Mouse (Mus musculus): ENCODE measurements around the gene Pip5kl1.

Pip5kl1 gene

DNA sequence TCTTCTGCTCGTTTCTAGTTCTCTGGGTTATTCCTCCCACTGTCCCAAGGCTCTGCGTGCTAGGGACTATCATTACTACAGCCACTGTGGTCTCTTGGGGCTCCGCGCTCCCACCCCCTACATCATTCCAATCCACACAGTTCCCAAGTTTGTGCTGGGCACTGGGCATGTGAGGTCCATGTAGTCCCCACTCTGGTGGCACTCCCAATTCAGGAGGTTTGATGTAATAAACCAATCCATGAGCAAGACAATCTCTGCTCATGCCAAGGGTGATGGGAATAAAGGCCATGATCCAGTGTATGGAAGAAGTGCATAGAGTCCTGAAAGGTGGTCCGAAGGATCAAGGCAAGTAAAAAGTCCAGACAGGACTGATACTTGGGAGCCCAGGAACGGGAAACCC is at the start of gene Pip5kl1:
Pip5kl1 (plus strand) TSS at position 301 of the 400 bp plus-strand sequence.
- no peak for DNase-seq

DNA sequence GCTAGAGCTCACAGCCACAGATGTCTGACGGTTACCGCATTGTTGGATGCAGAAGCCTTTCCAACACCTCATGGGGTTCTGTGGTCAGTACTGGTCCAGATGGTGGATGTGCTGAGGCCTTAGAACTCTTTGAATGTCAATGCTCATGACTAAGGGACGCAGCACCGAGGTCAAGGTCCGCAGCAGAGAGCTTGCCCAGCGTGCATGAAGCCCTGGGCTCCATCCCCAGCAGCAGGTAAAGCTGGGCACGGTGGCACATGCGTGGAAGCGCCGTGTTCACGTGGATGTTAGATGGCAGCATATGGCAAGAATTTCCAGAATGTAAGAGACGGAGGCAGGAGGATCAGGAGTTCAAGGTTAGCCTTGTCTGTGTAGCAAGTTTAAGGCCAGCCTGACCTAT is 48.8 kb upstream of the Pip5kl1 start:
- no peak for DNase-seq

DNA sequence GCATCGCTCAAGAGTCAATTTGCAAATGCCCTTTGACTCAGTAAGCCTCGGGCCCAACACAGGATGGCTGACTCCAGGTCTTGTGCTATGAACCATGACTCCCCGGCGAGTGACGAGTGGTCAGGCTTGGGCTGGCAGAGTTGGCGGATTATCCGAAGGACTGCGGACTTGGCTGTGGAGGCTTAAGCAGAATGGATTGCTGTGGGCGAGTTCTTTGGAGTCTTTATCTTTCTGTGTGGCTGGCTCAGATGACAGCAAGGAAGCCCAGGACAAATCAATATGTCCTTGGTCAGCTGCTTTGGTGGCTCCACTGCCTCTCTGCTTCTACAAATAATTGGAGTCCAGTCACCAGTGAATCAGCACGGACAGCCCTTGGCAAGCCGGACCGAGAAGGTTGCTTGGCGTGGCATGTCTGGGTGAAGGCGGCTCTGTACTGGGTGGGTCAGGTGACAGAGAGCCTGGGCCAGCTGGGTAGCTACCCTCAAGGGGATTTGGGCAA is 47.1 kb upstream of the Pip5kl1 start:
- DNase-seq: no peak

DNA sequence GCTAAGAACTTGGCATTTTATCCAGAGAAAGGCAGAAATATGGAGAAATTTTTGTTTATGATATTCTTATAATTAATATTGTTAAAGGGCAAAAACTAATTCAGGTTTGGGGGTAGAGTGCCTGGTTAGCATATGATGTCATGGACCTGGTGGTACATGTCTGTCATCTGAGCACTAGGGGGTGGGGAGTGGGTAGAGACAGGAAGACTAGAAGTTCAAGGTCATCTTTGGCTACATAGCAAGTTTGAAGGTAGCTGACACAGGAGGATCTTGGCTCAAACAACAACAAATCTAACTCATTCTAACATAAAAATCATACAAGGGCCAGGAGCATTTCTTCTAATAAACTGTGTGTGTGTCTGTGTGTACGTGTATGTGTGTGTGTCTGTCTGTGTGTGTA is 46.3 kb upstream of the Pip5kl1 start:
- no peak for DNase-seq

DNA sequence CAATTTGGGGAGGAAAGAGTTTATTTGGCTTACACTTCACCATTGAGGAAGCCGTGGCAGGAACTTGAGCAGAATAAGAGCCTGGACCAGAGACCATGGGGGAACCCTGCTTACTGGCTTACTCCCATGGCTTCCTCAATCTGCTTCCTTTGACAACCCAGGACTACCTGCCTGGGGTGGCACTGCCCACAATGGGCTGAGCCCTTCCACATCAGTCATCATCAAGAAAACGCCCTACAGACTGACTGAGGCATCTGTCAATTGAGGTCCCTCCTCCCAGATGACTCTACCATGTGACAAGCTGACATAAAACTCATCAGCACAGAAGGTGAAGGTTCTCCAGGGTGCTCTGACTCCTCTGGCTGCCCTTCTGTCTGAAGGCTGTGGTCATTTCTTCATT is 44.1 kb upstream of the Pip5kl1 start:
- no peak for DNase-seq

DNA sequence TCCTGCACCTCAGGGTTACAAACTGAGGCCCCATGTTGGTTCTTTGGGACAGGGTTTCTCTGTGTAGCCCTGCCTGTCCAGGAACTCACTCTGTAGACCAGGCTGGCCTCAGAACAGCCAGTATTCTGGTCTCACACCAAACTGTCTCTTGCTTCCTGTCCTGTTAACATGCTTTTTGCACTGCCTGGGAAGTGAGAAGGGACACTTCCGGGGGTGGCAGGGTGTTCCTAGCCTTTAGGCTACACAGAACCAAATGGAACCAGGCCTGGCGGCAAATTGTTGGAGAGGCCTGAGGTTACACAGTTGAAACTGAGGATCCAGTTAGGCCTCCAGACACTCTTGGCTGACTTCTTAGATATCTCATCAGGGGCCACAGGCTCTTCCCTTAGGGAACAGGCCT is 41.4 kb upstream of the Pip5kl1 start:
- DNase-seq: no peak

DNA sequence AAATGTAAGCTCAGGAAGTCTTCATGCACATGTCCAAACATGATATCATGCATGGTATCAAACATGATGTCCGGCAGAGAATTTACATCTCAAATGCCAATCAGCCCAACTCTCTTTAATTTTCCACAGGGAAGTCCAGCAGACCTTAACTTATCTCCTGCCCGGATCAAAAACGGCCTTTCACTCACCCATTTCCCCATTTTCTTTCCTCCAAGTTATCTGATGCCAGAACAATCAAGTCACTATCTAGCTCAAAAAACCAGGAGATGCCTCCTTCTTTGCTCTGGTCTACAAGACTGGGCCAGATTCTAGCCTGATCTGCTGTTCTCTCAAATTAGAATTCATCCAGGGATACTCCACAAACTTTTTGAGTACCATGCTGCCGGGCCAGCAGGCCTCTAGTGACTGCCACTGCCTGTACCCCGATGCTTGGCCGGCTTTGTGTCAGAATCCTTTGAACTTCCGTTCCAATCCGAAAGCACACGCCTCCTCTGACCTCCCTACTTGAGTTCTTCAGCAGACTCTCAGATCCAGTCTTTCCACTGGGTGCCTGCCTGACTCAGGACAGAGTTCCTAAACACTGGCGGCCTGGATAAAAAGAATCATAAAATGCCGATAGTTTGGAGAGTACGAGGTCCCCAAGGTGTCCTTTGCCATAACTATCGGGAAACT is 40.4 kb upstream of the Pip5kl1 start:
- peak; percentile 37 for DNase-seq

DNA sequence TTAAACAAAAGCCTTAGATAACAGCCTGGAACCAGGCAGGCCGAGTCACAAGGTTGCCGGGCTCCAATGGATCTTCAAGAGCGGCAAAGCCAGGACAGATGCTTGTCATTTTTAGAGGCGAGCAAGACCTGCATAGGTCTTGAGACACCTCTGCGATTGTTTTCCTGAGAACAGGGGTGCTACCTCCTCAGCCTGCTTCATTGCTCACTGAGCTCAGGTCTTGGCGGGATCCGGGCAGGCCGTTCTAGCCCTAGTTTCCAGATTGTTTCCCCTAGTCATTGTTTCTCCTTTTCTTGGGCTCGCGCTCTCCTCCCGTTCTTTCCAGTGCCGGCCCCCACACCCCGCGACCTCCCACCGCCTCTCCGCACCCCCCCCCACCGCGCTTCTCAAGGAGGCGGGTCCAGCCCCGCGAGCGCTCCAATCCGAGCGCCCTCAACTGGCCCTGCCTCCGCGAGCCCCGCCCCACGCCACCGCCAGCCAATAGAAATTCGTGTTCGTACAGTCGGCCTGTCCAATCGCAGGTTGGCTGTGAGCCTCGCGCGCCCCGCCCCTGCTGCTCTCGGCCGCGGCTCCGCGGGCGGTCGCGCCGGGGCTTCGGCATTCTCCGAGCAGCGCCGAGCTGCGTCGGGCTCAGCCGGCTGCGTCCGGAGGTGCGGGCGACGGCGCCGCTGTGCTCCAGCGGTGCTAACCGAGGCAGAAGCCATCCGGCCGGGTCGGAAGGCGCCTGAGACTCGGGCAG is 39.7 kb upstream of the Pip5kl1 start, which contains the start of gene Fam102a:
Fam102a (plus strand) TSS at position 600 of the 739 bp plus-strand sequence.
- peak; percentile 99 for DNase-seq

DNA sequence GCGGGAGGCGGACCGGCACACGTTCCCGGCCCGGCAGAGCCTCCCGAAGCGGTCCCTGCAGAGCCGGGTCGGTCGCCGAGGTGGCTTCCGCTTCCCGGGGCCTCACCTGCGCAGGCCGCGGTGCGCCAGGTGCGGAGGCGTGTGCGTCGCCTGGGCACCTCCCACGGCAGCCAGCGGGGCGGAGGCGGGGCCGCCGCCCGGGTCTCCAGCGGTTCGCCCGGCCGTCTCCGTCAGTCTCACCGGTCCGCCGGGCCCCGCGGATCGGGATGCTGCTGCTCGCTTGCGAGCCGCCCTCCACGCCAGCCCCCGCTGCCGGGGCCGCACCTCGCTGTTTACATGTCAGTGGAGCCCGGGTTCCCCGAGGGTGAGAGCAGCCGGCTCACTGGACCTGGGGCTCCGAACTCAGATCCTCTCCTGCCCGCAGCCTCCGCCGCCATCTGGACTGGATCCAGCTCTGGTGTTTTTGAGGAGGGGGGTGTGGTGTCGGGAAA is 39.1 kb upstream of the Pip5kl1 start:
- DNase-seq: no peak

DNA sequence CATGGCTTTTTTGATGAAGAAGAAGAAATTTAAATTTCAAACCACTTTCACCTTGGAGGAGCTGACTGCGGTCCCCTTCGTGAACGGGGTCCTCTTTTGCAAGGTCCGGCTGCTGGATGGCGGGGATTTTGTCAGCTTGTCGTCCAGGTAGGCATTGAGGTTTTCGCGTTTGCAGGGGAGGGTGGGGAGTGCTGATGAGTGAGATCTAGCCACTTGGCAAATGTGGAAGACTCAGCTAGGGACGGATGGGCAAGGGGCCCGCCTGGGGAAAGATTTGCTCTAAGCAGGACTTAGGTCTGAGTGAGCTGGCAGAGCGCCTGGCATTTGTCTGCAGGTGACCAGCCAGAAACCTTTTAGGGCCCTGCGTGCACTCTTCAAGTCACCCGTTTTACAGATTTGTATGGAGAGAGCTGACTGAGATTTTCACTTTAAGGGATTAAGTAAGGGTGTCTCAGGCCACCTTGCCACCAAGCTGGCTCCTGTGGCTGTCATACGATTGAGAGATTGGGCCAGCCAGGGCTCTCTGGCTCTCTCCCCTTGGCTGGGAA is 38.4 kb upstream of the Pip5kl1 start:
- DNase-seq: no peak

DNA sequence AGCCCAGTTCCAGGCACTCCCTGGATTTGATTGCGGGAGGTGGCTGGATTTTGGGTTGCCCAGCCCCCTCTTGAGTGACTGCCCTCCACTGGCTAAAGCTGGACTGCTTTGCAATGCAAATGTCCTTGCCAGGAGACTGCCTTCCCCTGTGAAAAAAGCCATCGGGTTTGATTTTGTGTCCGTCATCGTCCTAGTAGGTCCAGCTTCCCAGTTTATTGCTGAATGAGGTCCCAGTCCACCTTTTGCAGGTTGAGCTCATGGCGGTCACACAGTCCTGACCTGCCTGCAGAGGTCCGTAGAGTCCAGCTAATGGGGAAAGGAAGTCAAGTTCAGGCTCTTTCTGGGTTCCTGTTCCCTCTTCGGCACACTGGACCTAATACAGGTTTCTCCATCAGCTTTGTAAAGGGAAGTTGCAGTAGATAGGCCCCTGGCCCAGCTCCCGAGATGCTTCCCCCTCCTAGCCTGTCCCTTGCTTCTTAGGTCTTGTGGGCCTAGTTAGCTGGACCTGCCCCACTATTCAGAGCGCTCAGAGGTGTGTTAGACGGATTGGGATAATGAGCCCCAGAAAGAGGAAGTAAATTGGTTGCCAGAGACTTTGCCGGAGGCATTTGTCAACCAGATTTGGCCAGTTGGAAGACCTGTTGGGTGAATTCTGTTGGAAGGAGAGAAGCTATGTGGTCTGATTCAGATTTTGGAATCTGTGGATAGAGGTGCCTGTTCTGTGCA is 37.8 kb upstream of the Pip5kl1 start:
- peak; percentile 67 for DNase-seq

DNA sequence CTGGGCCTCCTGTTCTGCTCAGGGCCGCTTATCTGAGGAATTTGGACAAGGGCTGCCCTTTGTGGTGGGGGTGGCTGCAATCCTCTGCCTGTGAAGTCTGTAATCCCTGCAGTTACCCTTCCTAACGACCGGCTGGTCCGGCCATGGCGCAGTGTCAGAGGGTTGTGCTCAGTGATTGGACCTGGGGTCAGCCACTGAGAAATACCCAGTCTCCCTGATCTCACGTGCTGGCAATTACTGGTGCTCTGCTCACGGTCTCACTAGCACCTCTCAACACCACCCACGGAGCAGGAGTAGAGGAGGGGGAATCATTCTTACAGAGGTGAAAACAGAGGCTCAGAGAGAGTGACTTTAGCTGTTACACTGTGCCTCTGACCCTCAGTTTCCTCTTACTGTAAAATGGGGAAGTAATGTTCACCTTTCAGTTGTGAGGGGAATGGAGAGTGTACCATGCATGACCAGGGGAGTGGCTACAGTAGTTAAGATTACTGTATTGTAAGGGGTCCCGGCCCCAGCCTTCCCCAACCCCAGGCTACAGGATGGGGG is 37.2 kb upstream of the Pip5kl1 start:
- no peak for DNase-seq

DNA sequence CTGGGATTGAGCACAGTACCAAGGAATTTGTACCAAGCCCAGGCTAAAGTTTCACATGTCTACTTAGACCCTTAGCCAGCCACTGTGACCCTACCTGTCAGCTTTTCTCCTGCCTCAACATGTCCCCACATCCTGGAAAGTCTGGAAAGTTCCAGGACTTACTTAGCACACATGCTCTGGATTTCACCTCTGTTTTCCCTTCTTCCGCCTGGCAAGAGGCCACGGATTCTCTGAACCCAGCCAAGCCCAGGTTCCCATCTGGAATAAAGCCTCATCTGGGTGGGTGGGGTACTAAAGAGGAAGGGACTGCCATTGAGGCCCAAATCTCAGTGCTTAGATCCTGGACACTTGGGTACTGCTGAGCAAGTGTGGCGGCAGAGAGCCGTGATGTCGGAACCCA is 36.7 kb upstream of the Pip5kl1 start:
- DNase-seq: no peak

DNA sequence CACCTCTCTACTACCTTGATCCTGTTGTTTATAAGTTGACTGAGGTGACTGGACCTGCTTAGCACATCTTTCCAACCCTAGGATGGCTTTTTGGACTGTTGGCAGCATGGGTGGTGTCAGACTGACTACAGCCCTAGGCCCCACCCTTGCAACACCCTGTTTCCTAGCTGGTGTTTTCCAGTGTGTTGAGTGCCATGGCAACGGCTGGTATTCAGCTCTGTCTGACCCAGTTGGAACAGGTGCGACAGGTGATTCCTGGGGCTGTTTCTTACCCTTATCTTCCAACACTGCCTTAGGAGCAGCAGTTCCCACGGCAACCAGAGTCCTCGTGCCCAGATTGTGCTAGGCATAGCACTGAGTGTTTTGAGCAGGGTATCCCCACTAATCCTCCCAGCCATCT is 36.1 kb upstream of the Pip5kl1 start:
- DNase-seq: no peak

DNA sequence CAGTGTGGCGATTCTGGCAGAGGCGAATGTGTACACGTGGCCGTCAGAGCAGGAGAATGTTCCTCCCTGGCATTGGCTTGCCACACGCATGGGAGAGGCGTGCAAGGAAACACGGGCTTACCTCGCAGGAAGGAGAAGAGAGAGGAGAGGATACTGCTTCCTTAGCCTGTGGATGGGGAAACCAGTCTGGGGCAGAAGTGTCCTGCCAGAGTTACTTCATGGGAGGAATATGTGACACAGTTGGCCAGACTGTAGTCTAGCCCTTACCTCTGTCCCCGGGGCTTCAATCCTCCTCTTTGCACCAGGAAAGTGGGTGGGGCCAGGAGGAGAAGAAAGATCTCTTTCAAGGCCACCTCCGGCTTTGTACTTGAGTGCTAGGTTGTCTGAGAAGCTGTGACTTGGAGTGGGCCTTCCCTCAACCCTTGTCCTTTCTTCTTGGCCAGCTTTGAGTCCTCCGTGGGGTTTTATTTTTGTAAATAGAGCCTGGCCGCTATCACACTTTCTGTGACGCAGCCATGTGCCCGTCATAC is 35.1 kb upstream of the Pip5kl1 start:
- no peak for DNase-seq

DNA sequence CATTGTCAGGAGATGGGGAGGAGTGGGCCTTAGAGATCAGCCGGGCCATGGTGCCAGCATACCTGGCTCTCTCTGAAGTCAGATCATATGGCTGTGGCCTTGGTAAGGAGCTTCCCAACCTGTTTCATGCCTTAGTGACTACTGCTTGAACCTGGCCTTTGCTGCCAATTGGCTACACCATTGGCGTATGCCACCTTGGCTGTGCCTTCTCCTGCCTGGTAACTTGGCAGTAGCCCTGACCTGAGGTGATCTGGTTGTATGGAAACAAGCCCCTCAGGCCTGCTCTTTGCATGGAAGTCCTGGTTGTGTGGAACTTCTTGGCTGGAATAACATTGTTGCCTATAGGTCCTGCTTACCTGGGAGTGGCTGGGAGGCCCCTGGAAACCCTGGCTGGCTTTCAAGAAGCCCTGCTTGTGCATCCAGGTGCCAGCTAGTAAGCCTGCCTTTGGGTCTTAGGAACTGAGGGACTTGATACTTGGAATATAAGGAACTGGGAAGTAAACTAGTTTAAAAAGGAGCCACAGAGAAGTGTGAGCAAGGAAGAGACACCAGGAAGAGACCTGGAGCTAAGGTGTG is 33.2 kb upstream of the Pip5kl1 start:
- DNase-seq: no peak

DNA sequence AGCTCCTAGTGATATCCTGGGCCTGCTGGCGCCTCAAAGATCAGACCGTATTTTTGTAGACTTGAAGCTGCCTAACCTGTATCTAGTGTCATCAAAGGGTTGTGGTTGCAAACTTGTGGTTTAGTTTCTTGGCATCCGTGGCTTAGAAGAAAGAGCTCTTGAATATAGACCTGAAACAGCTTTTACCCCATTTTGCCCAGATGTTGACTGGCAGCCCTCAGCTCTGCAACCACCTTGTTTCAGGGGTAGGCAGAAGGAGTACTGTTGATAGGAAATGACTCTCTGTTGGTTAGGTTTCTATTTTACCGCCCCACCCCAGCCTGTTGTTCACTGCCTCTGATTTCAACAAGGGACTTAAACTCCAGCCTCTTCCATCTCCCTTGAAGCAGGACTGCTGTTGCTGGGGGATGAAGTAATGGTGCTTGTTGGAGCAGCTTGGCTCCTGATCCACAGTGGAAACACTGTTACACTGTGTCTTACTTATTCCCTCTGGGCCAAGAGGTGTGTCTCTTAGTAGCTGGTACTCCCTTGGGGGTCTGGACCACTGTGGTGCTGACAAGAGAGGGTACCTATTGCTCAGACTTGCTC is 32.5 kb upstream of the Pip5kl1 start:
- DNase-seq: no peak

DNA sequence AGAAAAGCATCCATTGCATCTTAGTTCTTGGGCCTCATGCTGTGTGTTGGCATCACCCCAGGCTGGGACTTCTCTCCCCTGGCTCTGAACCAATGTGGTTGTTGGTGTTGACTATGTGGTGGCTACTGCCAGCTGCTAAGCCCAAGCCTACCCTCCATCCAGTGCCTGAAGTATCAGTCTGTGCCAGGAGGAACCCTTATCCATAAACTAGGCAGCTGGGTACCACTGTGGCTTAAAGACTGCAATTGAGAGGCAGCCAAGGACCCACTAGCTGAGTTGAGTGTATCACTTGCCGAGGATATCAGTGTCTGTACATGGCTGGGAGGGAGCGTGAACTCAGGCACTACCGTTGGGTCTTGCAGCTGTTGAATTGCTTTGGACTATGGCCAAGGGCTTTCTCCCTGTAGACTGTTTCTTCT is 31.6 kb upstream of the Pip5kl1 start:
- DNase-seq: no peak

DNA sequence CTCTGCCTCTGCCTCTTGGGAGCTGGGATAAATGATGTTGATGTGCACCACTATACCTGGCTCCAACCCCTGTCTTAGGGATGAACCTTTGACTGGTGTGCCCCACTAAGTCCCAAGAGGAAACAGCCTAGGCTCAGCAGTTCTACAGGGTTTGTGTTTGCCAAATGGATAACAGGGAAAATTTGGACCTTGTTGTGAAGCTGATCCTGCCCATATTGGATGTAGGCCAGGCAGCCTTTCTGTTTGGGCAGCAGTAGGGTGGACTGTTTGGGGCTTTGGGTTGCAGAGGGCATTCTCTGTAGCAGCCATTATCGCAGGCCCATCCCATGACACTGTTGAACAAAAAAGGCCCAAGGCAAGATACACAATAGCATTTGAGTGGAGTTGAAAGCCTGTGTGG is 27.6 kb upstream of the Pip5kl1 start:
- no peak for DNase-seq

DNA sequence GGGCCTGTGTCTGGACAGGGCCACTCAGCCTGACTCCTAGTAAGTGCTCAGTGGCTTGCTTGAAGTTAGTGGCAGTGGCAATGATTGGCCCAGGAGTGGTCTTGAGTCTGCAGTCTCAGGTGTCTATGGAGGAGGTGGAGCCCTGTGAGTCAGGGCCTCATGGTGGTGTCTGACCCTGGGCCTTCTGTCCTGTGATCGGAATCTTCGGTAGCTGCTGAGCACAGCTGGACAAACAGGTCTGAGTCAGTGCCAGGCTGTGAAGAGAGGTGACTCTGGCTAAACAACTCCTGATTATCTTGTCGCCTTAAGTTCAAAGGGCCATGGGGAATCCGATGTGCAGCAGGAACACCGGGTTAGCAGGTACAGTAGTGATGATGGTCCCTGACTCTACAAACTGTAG is 27.2 kb upstream of the Pip5kl1 start:
- DNase-seq: no peak

DNA sequence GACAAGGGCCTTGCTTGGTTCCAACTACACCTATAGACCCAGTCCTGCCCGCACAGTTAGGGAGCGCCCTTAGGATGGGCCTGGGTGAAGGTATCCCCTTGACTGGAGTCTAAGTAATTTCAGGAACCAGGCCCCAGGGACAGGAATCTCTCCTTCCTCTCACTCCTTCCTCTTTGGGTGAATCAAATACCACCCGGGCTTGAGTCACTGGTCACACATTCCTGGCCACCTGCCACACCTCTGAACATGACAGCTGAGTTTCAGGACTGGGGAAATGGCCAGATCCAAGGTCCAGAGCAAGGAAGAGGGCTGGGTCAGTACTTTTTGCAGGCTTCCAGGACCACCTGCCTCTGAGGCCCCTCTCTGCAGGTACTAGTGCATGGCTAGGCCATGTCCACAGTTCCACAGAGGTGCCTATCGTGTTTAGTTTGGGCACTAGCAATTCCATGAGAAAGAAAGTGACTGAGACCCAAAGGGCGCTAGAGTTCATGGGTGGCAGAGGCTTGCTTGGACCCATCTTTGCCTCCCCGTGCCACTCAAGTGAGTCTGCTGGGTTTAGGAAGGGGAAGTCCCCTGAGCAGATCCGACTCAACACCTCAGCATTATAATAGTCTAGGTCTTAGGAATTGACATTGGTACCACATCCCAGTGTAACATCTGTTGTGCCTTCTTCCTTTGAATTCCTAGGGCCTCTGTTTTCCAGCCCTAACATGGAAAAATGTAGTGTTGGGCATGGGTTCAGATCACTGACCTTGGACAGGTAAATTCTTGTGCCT is 26.4 kb upstream of the Pip5kl1 start:
- no peak for DNase-seq
